Mouse (Mus musculus) spleen, postnatal 10 days (tissue): Measurements from ENCODE around the gene Lrguk.

ENCODE experiments used
- DNase-seq, 2 experiments: peaks; one replicate each; pipeline ENCODE4 v3.0.0; 2021 to 2022; ENCODE audit warnings: low spot score in 2 of 2

Lrguk gene

GRCm38 (mm10) chr6:34174715-34175114 lies 145.5 kb downstream of the Lrguk start:
- DNase-seq = no peak

- no peak for DNase-seq
Observed at GRCm38 (mm10) chr6:34176111-34176863, 147.0 kb downstream of the Lrguk start.

GRCm38 (mm10) chr6:34176864-34177247 lies 147.6 kb downstream of the Lrguk start, which contains the start of gene Slc35b4:
Gene Slc35b4, minus strand, starts transcription at chr6:34177111.
- peak; percentile 78 to 96 for DNase-seq

GRCm38 (mm10) chr6:34179007-34179406 lies 149.8 kb downstream of the Lrguk start:
- no peak for DNase-seq

- DNase-seq = no peak
Observed at GRCm38 (mm10) chr6:34179911-34180310, 150.7 kb downstream of the Lrguk start.

GRCm38 (mm10) chr6:34181961-34182360 lies 152.7 kb downstream of the Lrguk start:
- DNase-seq = no peak

- no peak for DNase-seq
Observed at GRCm38 (mm10) chr6:34183326-34183725, 154.1 kb downstream of the Lrguk start.
